Mouse (Mus musculus) liver, adult 2 months (tissue): Measurements from ENCODE around the gene Fam178b.

Source experiments
- CTCF ChIP-seq: fragments of 200-500 bp; IDR thresholded peaks from 2 replicates; pipeline ENCODE4 v1.5.1; 2011; ENCODE audit warnings: low read depth, low read length, control low read depth
- POLR2A ChIP-seq: fragments of 200-500 bp; IDR thresholded peaks from 2 replicates; pipeline ENCODE4 v1.6.1; 2011; ENCODE audit warnings: low read length, control low read depth; ENCODE audit not compliant: insufficient read depth; ENCODE audit errors: extremely low read depth

GRCm38 (mm10) chr1:36575347-36575746 lies 107.6 kb downstream of the Fam178b start:
- TF ChIP-seq CTCF (no peak), POLR2A (no peak)
